ENCODE assay signal across 7 mouse cellular contexts in the genomic region with DNA sequence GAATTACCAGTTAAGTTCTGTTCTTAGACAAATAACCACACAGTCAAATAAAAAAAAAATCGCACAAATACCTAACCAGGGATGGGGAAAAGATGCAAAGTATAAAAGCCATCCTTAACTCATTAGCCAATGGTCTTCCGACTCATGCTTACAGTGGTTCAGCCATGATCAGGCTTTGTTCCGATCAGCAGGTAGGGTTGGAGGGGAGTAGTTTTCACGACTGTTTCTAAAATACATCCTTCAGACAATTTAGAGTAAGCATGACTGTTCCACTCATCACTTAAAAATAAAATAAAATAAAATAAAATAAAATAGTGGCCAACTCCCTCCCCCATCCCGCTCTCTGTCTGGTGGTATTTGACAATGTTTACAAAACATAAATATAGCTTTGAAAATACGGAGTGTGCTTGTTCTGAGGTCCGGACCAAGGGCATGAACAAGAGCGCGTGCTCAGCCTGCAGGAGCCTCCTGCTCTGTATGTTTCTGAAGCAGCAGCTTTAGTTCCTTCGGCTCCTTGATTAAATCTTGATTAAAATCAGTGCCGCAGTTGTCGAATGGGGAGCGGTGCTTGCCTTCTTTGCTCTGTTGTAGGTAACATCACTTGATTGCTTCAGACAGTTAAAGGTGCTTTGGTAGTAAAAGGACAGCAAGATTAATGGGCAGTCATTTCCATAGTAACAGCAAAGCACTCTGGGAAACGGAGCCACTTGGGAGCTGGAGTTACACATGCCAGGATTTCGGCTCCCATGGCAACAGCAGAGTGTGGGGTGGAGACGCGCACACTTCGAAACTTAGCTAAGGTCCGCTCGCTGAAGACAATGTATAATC.
A peak's percentile ranks its signal among the peaks of the same experiment; 100 is the strongest.
DNase-seq lines count a peak whose midpoint lies in the region; ATAC-seq lines count a peak whose summit lies in the region.

No protein-coding gene starts in this region.

- DNase-seq in adrenal gland, postnatal 36 days = peak; percentile 57 to 61
- peak; percentile 67 for DNase-seq in embryonic facial prominence, embryonic 10.5 days (ENCODE audit: low spot score)
- DNase-seq in heart, adult 9 months (ENCODE audit: low spot score in 2 of 2) = peak; percentile 12 to 27
- DNase-seq in kidney, adult 8-10 months = peak; percentile 28
- DNase-seq in left cerebral cortex, postnatal 4 days = peak; percentile 77
- peak; percentile 14 for DNase-seq in yolk sac, embryonic 10.5 days (ENCODE audit: low spot score)

- peak overlapping the region; percentile 48; the same call in 1 of the 2 replicates for H3K27ac ChIP-seq in embryonic facial prominence, embryonic 10.5 days (replicated peaks)
- no peak overlapping the region for H3K27ac ChIP-seq in neural tube, embryonic 12.5 days

- no peaks in the 10 kb centered on the region for H3K9me3 ChIP-seq in embryonic facial prominence, embryonic 10.5 days
- H3K9me3 ChIP-seq in neural tube, embryonic 12.5 days = no peaks in the 10 kb centered on the region

- no peak overlapping the region for H3K4me3 ChIP-seq in embryonic facial prominence, embryonic 10.5 days
- peak overlapping the region; percentile 19; the same call in 1 of the 2 replicates for H3K4me3 ChIP-seq in neural tube, embryonic 12.5 days

- H3K4me1 ChIP-seq in embryonic facial prominence, embryonic 10.5 days = peaks cover 7% of the 10 kb centered on the region
- no peaks in the 10 kb centered on the region; the same call in 1 of the 2 replicates for H3K4me1 ChIP-seq in neural tube, embryonic 12.5 days

- H3K36me3 ChIP-seq in embryonic facial prominence, embryonic 10.5 days (replicated peaks) = no peaks in the 10 kb centered on the region
- H3K36me3 ChIP-seq in neural tube, embryonic 12.5 days = no peaks in the 10 kb centered on the region

- 64% methylated on average over 20 of the region's 20 CpGs for WGBS in embryonic facial prominence, embryonic 10.5 days
- 37% methylated on average over 20 of the region's 20 CpGs for WGBS in neural tube, embryonic 12.5 days

- intact Hi-C loops in left cerebral cortex, postnatal 4 days (cut with DNase I) = no loop called here

- no peaks in the 10 kb centered on the region for H3K27me3 ChIP-seq in embryonic facial prominence, embryonic 10.5 days (replicated peaks; ENCODE audit: low read depth, poor library complexity, severe bottlenecking)
- H3K27me3 ChIP-seq in neural tube, embryonic 12.5 days (replicated peaks) = no peaks in the 10 kb centered on the region; the same call in 1 of the 2 replicates

- peak; percentile 96 for ATAC-seq in neural tube, embryonic 12.5 days (ENCODE audit: low FRiP score, low read depth)

- H3K4me2 ChIP-seq in neural tube, embryonic 12.5 days (replicated peaks) = peak overlapping the region; percentile 53

- H3K9ac ChIP-seq in neural tube, embryonic 12.5 days = no peak overlapping the region

Comparison
In these comparisons a context has a peak if more than half of its experiments do, and no peak if none do; other contexts are left out.
1. DNase-seq: peak in every context shown above with its lines; median percentile 77 in left cerebral cortex, postnatal 4 days; 67 in embryonic facial prominence, embryonic 10.5 days; 59 in adrenal gland, postnatal 36 days; 28 in kidney, adult 8-10 months; 20 in heart, adult 9 months; 14 in yolk sac, embryonic 10.5 days.